Mouse (Mus musculus) urinary bladder, adult 2 months (tissue): ENCODE results near the gene Gm10722. TPM values are rescaled to one million over a fixed set of nuclear protein-coding genes. Genes with fewer than 3 reads are reported as not detected.
A peak's percentile ranks its signal among the peaks of the same experiment; 100 is the strongest.
"Not testable (repeated sequence)": the region's sequence is repeated elsewhere in the genome, so short reads cannot be mapped to it uniquely, and the experiment has no call there.

ENCODE experiments used
- DNase-seq: peaks from one replicate; pipeline ENCODE4 v3.0.0; 2022; ENCODE audit warnings: low spot score
- polyA plus RNA-seq: library from polyadenylated mRNA; depleted of rRNA; stranded (reverse); fragments of >200 nt; gene quantifications from 2 replicates; pipeline ENCODE4 v1.2.3, GENCODE M21; 2012; rRNA removed

Gm10722 gene
- not detected in 2 replicates for polyA plus RNA-seq

DNA sequence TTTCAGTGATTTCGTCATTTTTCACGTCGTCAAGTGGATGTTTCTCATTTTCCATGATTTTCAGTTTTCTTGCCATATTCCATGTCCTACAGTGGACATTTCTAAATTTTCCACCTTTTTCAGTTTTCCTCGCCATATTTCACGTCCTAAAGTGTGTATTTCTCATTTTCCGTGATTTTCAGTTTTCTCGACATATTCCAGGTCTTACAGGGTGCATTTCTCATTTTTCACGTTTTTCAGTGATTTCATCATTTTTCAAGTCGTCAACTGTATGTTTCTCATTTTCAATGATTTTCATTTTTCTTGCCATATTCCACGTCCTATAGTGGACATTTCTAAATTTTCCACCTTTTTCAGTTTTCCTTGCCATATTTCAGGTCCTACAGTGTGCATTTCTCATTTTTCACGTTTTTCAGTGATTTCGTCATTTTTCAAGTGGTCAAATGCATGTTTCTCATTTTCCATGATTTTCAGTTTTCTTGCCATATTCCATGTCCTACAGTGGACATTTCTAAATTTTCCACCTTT lies at the start of gene Gm10722:
Gene Gm10722, plus strand, starts transcription at position 478 of the 528 bp plus-strand sequence.
- DNase-seq = not testable (repeated sequence)

- not testable (repeated sequence) for DNase-seq
Observed at GRCm38 (mm10) chr9:3001006-3001405, 284 bp downstream of the Gm10722 start.

DNA sequence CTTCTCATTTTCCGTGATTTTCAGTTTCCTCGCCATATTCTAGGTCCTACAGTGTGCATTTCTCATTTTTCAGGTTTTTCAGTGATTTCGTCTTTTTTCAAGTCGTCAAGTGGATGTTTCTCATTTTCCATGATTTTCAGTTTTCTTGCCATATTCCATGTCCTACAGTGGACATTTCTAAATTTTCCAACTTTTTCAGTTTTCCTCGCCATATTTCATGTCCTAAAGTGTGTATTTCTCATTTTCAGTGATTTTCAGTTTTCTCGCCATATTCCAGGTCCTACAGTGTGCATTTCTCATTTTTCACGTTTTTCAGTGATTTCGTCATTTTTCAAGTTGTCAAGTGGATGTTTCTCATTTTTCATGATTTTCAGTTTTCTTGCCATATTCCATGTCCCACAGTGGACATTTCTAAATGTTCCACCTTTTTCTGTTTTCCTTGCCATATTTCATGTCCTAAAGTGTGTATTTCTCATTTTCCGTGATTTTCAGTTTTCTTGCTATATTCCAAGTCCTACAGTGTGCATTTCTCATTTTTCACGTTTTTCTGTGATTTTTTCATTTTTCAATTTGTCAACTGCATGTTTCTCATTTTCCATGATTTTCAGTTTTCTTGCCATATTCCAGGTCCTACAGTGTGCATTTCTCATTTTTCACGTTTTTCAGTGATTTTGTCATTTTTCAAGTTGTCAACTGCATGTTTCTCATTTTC lies 1.4 kb downstream of the Gm10722 start:
- DNase-seq = not testable (repeated sequence)

DNA sequence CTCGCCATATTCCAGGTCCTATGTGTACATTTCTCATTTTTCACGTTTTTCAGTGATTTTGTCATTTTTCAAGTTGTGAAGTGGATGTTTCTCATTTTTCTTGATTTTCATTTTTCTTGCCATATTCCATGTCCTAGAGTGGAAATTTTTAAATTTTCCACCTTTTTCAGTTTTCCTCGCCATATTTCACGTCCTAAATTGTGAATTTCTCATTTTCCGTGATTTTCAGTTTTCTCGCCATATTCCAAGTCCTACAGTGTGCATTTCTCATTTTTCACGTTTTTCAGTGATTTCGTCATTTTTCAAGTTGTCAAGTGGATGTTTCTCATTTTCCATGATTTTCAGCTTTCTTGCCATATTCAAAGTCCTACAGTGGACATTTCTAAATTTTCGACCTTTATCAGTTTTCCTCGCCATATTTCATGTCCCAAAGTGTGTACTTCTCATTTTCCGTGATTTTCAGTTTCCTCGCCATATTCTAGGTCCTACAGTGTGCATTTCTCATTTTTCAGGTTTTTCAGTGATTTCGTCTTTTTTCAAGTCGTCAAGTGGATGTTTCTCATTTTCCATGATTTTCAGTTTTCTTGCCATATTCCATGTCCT lies 2.2 kb downstream of the Gm10722 start, which contains the start of gene Gm11168:
Gene Gm11168, plus strand, starts transcription at position 553 of the 603 bp plus-strand sequence.
- not testable (repeated sequence) for DNase-seq

DNA sequence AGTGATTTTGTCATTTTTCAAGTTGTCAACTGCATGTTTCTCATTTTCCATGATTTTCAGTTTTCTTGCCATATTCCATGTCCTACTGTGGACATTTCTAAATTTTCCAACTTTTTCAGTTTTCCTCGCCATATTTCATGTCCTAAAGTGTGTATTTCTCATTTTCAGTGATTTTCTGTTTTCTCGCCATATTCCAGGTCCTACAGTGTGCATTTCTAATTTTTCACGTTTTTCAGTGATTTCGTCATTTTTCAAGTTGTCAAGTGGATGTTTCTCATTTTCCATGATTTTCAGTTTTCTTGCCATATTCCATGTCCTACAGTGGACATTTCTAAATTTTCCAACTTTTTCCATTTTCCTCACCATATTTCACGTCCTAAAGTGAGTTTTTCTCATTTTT lies 5.5 kb downstream of the Gm10722 start:
- not testable (repeated sequence) for DNase-seq

- DNase-seq = peak; percentile 24
Observed at GRCm38 (mm10) chr9:3006636-3007035, 5.9 kb downstream of the Gm10722 start.

DNA sequence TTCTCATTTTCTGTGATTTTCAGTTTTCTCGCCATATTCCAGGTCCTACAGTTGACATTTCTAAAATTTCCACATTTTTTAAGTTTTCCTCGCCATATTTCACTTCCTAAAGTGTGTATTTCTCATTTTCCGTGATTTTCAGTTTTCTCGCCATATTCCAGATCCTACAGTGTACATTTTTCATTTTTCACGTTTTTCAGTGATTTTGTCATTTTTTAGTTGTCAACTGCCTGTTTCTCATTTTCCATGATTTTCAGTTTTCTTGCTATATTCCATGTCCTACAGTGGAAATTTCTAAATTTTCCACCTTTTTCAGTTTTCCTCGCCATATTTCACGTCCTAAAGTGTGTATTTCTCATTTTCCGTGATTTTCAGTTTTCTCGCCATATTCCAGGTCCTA lies 6.5 kb downstream of the Gm10722 start:
- DNase-seq = not testable (repeated sequence)

- DNase-seq = not testable (repeated sequence)
Observed at GRCm38 (mm10) chr9:3009331-3009730, 8.6 kb downstream of the Gm10722 start.

GRCm38 (mm10) chr9:3012054-3012621 lies 11.4 kb downstream of the Gm10722 start:
- DNase-seq = not testable (repeated sequence)

DNA sequence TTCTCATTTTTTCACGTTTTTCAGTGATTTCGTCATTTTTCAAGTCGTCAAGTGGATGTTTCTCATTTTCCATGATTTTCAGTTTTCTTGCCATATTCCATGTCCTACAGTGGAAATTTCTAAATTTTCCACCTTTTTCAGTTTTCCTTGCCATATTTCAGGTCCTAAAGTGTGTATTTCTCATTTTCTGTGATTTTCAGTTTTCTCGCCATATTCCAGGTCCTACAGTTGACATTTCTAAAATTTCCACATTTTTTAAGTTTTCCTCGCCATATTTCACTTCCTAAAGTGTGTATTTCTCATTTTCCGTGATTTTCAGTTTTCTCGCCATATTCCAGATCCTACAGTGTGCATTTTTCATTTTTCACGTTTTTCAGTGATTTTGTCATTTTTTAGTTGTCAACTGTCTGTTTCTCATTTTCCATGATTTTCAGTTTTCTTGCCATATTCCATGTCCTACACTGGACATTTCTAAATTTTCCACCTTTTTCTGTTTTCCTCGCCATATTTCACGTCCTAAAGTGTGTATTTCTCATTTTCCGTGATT lies 12.1 kb downstream of the Gm10722 start, which contains the start of gene Gm10721:
Gene Gm10721, plus strand, starts transcription at position 408 of the 547 bp plus-strand sequence.
- not testable (repeated sequence) for DNase-seq

DNA sequence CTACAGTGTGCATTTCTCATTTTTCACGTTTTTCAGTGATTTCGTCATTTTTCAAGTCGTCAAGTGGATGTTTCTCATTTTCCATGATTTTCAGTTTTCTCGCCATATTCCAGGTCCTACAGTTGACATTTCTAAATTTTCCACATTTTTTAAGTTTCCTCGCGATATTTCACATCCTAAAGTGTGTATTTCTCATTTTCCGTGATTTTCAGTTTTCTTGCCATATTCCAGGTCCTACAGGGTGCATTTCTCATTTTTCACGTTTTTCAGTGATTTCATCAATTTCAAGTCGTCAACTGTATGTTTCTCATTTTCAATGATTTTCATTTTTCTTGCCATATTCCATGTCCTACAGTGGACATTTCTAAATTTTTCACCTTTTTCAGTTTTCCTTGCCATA lies 14.6 kb downstream of the Gm10722 start, which contains the start of gene Gm10720:
Gene Gm10720, plus strand, starts transcription at position 301 of the 400 bp plus-strand sequence.
- not testable (repeated sequence) for DNase-seq

GRCm38 (mm10) chr9:3015896-3016295 lies 15.2 kb downstream of the Gm10722 start:
- not testable (repeated sequence) for DNase-seq

DNA sequence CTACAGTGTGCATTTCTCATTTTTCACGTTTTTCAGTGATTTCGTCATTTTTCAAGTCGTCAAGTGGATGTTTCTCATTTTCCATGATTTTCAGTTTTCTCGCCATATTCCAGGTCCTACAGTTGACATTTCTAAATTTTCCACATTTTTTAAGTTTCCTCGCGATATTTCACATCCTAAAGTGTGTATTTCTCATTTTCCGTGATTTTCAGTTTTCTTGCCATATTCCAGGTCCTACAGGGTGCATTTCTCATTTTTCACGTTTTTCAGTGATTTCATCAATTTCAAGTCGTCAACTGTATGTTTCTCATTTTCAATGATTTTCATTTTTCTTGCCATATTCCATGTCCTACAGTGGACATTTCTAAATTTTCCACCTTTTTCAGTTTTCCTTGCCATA lies 16.4 kb downstream of the Gm10722 start, which contains the start of gene Gm10719:
Gene Gm10719, plus strand, starts transcription at position 301 of the 400 bp plus-strand sequence.
- not testable (repeated sequence) for DNase-seq

GRCm38 (mm10) chr9:3018944-3019343 lies 18.2 kb downstream of the Gm10722 start:
- not testable (repeated sequence) for DNase-seq

DNA sequence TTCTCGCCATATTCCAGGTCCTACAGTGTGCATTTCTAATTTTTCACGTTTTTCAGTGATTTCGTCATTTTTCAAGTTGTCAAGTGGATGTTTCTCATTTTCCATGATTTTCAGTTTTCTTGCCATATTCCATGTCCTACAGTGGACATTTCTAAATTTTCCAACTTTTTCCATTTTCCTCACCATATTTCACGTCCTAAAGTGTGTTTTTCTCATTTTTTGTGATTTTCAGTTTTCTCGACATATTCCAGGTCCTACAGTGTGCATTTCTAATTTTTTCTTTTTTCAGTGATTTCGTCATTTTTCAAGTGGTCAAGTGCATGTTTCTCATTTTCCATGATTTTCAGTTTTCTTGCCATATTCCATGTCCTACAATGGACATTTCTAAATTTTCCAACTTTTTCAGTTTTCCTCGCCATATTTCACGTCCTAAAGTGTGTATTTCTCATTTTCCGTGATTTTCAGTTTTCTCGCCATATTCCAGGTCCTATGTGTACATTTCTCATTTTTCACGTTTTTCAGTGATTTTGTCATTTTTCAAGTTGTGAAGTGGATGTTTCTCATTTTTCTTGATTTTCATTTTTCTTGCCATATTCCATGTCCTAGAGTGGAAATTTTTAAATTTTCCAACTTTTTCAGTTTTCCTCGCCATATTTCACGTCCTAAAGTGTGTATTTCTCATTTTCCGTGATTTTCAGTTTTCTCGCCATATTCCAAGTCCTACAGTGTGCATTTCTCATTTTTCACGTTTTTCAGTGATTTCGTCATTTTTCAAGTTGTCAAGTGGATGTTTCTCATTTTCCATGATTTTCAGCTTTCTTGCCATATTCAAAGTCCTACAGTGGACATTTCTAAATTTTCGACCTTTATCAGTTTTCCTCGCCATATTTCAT lies 19.4 kb downstream of the Gm10722 start:
- DNase-seq = not testable (repeated sequence)

- not testable (repeated sequence) for DNase-seq
Observed at GRCm38 (mm10) chr9:3022316-3023008, 21.7 kb downstream of the Gm10722 start.

DNA sequence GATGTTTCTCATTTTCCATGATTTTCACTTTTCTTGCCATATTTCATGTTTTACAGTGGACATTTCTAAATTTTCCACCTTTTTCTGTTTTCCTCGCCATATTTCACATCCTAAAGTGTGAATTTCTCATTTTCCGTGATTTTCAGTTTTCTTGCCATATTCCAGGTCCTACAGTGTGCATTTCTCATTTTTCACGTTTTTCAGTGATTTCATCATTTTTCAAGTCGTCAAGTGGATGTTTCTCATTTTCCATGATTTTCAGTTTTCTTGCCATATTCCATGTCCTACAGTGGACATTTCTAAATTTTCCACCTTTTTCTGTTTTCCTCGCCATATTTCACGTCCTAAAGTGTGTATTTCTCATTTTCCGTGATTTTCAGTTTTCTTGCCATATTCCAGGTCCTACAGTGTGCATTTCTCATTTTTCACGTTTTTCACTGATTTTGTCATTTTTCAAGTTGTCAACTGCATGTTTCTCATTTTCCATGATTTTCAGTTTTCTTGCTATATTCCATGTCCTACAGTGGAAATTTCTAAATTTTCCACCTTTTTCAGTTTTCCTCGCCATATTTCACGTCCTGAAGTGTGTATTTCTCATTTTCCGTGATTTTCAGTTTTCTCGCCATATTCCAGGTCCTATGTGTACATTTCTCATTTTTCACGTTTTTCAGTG lies 22.7 kb downstream of the Gm10722 start, which contains the start of gene Gm10718:
Gene Gm10718, plus strand, starts transcription at position 236 of the 673 bp plus-strand sequence.
- DNase-seq = not testable (repeated sequence)

- not testable (repeated sequence) for DNase-seq
Observed at GRCm38 (mm10) chr9:3023985-3024648, 23.4 kb downstream of the Gm10722 start.
